Mouse (Mus musculus) ES-E14 (cell line): Measurements from ENCODE around the gene Dbnl. TPM values are rescaled to one million over a fixed set of nuclear protein-coding genes. Genes with fewer than 3 reads are reported as not detected.

Experiments
- DNase-seq: peaks from one replicate; pipeline ENCODE4 v3.0.0-alpha.2; 2013; ENCODE audit warnings: low read depth, low spot score
- H3K27ac ChIP-seq: 2 replicates; pipeline ENCODE4 v1.5.1; 2012; ENCODE audit warnings: low read depth, mild to moderate bottlenecking, low read length, moderate library complexity, mixed read lengths; ENCODE audit not compliant: poor library complexity, insufficient read depth, severe bottlenecking
- H3K36me3 ChIP-seq: 2 replicates; pipeline ENCODE4 v1.6.1; 2012; ENCODE audit warnings: mild to moderate bottlenecking, low read length, moderate library complexity, mixed read lengths; ENCODE audit not compliant: control insufficient read depth, poor library complexity, insufficient read depth, severe bottlenecking
- H3K4me1 ChIP-seq, 2 experiments: fragments of 150-350 bp in 1 of 2; sonication (generic) in 1 of 2; 2 replicates each; pipeline ENCODE4 v1.6.1; 2012; ENCODE audit warnings: low read length in 2 of 2, mild to moderate bottlenecking in 1 of 2, mixed read lengths in 1 of 2; ENCODE audit not compliant: control insufficient read depth in 2 of 2, insufficient read depth in 2 of 2, poor library complexity in 1 of 2
- H3K4me3 ChIP-seq, 2 experiments: fragments of 150-350 bp in 1 of 2; sonication (generic) in 1 of 2; 2 replicates each; pipeline ENCODE4 v1.5.1; 2012; ENCODE audit warnings: low read length in 2 of 2, low read depth in 1 of 2, mild to moderate bottlenecking in 1 of 2, mixed read lengths in 1 of 2; ENCODE audit not compliant: insufficient read depth in 1 of 2, poor library complexity in 1 of 2, severe bottlenecking in 1 of 2
- H3K9ac ChIP-seq: 2 replicates; pipeline ENCODE4 v1.6.1; 2012; ENCODE audit warnings: low read depth, mild to moderate bottlenecking, low read length, mixed read lengths; ENCODE audit not compliant: poor library complexity, insufficient read depth, severe bottlenecking
- H3K9me3 ChIP-seq: fragments of 150-350 bp; sonication (generic); 2 replicates; pipeline ENCODE4 v1.6.1; 2012; ENCODE audit warnings: low read depth, mild to moderate bottlenecking, low read length; ENCODE audit not compliant: control insufficient read depth, insufficient read depth
- CHD2 ChIP-seq: IDR thresholded peaks from 2 replicates; pipeline ENCODE4 v1.6.1; 2014; ENCODE audit warnings: mild to moderate bottlenecking, low read depth, low read length, inconsistent platforms
- HCFC1 ChIP-seq: IDR thresholded peaks from 2 replicates; pipeline ENCODE4 v1.6.1; 2012; ENCODE audit warnings: low read length, inconsistent platforms, borderline replicate concordance; ENCODE audit not compliant: insufficient read depth
- MAFK ChIP-seq: IDR thresholded peaks from 2 replicates; pipeline ENCODE4 v1.6.1; 2014; ENCODE audit warnings: mild to moderate bottlenecking, low read depth, low read length, inconsistent platforms; ENCODE audit not compliant: insufficient read depth
- ZC3H11A ChIP-seq: IDR thresholded peaks from 2 replicates; pipeline ENCODE4 v1.6.1; 2012; ENCODE audit warnings: low read depth, mild to moderate bottlenecking, inconsistent platforms, low read length, borderline replicate concordance
- ZNF384 ChIP-seq: IDR thresholded peaks from 2 replicates; pipeline ENCODE4 v1.6.1; 2012; ENCODE audit warnings: low read depth, low read length, inconsistent platforms
- in situ Hi-C, 2 experiments: fragments of 600-800 bp; cut with MboI; formaldehyde crosslinking; loops; one replicate each; pipeline ENCODE4 v1.15.1; 2025; ENCODE audit warnings: low sequenced_read_pairs in 2 of 2, inconsistent platforms in 1 of 2; ENCODE audit not compliant: unreplicated experiment in 2 of 2
- total RNA-seq: library from RNA; depleted of rRNA; stranded (reverse); fragments of 300-350 nt; gene quantifications from 2 replicates; pipeline ENCODE4 v1.2.3, GENCODE M21; 2012

Gene Dbnl
- total RNA-seq, 1 experiment: 48.7 TPM

GRCm38 (mm10) chr11:5761820-5762632, 26.3 kb upstream of the Dbnl start, which contains the start of gene Urgcp:
TSS of gene Urgcp (minus strand) at chr11:5762376.
- Histone ChIP-seq H3K27ac (peak within 1 kb of the TSS; percentile 83), H3K9me3 (no peaks in the 10 kb centered on the region), H3K4me1 (peaks cover 0 to 2% of the 10 kb centered on the region in 2 experiments; a peak in 1 of 4 replicates), H3K36me3 (no peaks in the 10 kb centered on the region; the same call in 1 of the 2 replicates), H3K4me3 (peak within 1 kb of the TSS; percentile 77 to 79), H3K9ac (peak within 1 kb of the TSS; percentile 93)
- TF ChIP-seq ZC3H11A: no peak
- TF ChIP-seq MAFK: no peak
- TF ChIP-seq CHD2: no peak
- peak; percentile 60; the same call in 1 of the 2 replicates for TF ChIP-seq HCFC1
- in situ Hi-C loops: no loop called here
- DNase-seq: peak; percentile 79

- H3K9ac ChIP-seq: peak overlapping the region; percentile 51; the same call in 1 of the 2 replicates
- H3K36me3 ChIP-seq: no peaks in the 10 kb centered on the region; the same call in 1 of the 2 replicates
- peak overlapping the region; percentile 67 for H3K27ac ChIP-seq
- TF ChIP-seq ZC3H11A (no peak), ZNF384 (no peak), MAFK (no peak), HCFC1 (no peak), CHD2 (no peak)
- H3K4me3 ChIP-seq: peak overlapping the region; percentile 45 to 77; a peak in 3 of 4 replicates
- H3K9me3 ChIP-seq: no peaks in the 10 kb centered on the region
- peaks cover 0 to 2% of the 10 kb centered on the region in 2 experiments; a peak in 1 of 4 replicates for H3K4me1 ChIP-seq
- no peak for DNase-seq
- in situ Hi-C loops: no loop called here
Measured at GRCm38 (mm10) chr11:5762633-5762982, 25.7 kb upstream of the Dbnl start.

- Histone ChIP-seq H3K36me3 (no peaks in the 10 kb centered on the region; the same call in 1 of the 2 replicates), H3K27ac (no peak overlapping the region), H3K4me1 (no peaks in the 10 kb centered on the region), H3K9ac (no peak overlapping the region), H3K4me3 (no peak overlapping the region), H3K9me3 (no peaks in the 10 kb centered on the region)
- no peak for DNase-seq
- in situ Hi-C loops: no loop called here
- TF ChIP-seq MAFK: no peak
- TF ChIP-seq ZNF384: no peak
- TF ChIP-seq HCFC1: no peak
- no peak for TF ChIP-seq CHD2
- TF ChIP-seq ZC3H11A: no peak
Measured at GRCm38 (mm10) chr11:5766019-5766418, 22.3 kb upstream of the Dbnl start.

GRCm38 (mm10) chr11:5778481-5778880, 9.8 kb upstream of the Dbnl start:
- Histone ChIP-seq H3K27ac (no peak overlapping the region), H3K4me3 (no peak overlapping the region), H3K36me3 (no peaks in the 10 kb centered on the region; the same call in 1 of the 2 replicates), H3K9me3 (no peaks in the 10 kb centered on the region), H3K4me1 (no peaks in the 10 kb centered on the region), H3K9ac (no peak overlapping the region)
- TF ChIP-seq HCFC1 (no peak), ZC3H11A (peak; percentile 79; the same call in 1 of the 2 replicates)
- no peak for DNase-seq
- in situ Hi-C loops: loop anchor here in 1 of 2 experiments (10.0 kb wide), 1 partner anchor 294 kb away; no protein-coding TSS in a partner anchor

- no peak for DNase-seq
- Histone ChIP-seq H3K9ac (no peak overlapping the region), H3K4me3 (no peak overlapping the region), H3K27ac (no peak overlapping the region), H3K36me3 (no peaks in the 10 kb centered on the region; the same call in 1 of the 2 replicates), H3K4me1 (no peaks in the 10 kb centered on the region), H3K9me3 (no peaks in the 10 kb centered on the region)
- TF ChIP-seq HCFC1 (no peak), ZC3H11A (no peak), CHD2 (no peak), ZNF384 (no peak), MAFK (no peak)
- in situ Hi-C loops: no loop called here
Measured at GRCm38 (mm10) chr11:5780035-5780499, 8.2 kb upstream of the Dbnl start.
